Mouse (Mus musculus): Measurements from ENCODE around the gene Naip5. TPM values are rescaled to one million over a fixed set of nuclear protein-coding genes. Genes with fewer than 3 reads are reported as not detected.

The Naip5 gene
- 0.78 and 1.0 TPM in 2 replicates for polyA plus RNA-seq (2012; rRNA removed)

DNA sequence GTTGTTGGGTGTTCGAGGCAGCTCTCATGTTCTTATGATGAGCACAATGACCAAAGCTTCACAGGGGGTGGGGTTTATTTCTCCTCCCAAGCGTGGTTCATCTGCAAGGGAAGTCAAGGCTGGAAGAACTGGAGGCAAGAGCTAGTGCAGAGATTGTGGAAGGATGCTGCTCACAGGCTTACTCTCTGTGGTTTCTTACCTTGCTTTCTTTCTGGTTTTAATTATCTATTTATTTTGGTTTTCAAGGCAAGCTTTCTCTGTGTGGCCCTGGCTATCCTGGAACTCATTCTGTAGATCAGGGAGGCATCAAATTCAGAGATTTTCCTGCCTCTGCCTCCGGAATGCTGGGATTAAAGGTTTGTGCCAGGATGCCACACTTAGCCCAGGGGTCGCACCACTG lies at the start of gene Naip5:
Gene Naip5 (minus strand): TSS at position 101 of the 400 bp plus-strand sequence.

DNA sequence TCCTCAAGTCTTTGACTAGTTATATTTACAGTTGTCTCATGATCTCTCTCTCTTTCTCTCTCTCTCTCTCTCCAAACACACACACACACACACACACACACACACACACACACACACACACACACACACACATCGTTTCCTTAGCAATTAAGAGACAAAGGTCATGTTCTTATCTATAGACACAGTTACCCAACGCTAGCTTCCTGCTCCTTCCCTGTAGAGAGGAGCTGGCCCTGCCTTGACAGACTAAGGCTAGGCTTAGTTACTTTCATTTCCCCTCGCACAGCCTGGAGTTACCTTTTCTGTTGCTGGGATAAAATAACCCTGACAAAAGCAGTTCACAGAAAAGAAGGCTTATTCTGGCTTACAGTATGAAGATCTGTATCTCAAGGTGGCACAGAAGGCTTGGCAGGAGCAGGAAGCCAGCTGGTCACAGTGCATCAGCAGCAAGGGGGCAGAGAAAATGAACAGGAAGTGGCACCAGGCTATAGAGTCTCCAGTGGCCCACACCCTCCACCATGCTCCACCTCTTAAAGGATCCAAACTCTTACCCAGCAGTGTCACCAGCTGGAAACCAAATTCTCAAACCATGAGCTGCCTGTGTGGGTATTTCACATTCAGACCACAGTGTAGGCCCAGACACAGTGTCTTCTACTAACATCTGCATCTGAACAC lies 44.3 kb downstream of the Naip5 start, which contains the start of gene Naip2:
Gene Naip2 (minus strand): TSS at position 434 of the 675 bp plus-strand sequence.

Other genes with a start within 250 kb of the Naip5 start
- 7.6 and 8.0 TPM in 2 replicates for gene Mccc2, start 230.7 kb downstream of the Naip5 start, polyA plus RNA-seq (2012; rRNA removed)
- gene Bdp1, start 142.3 kb downstream of the Naip5 start, polyA plus RNA-seq (2012; rRNA removed), result 6.2 and 7.2 TPM in 2 replicates
- 10.2 and 11.0 TPM in 2 replicates for gene Serf1, start 138.3 kb downstream of the Naip5 start, polyA plus RNA-seq (2012; rRNA removed)
- 27.0 and 30.0 TPM in 2 replicates for gene Smn1, start 121.5 kb downstream of the Naip5 start, polyA plus RNA-seq (2012; rRNA removed)
- gene Naip2, start 44.2 kb downstream of the Naip5 start, polyA plus RNA-seq (2012; rRNA removed), result 1.7 and 2.5 TPM in 2 replicates
- 0.72 and 0.93 TPM in 2 replicates for gene Naip6, start 71.4 kb upstream of the Naip5 start, polyA plus RNA-seq (2012; rRNA removed)
- 0.01 TPM in 1 of 2 replicates, not detected in the other for gene Naip1, start 206.5 kb upstream of the Naip5 start, polyA plus RNA-seq (2012; rRNA removed)
- 28.1 and 30.8 TPM in 2 replicates for gene Gtf2h2, start 246.3 kb upstream of the Naip5 start, polyA plus RNA-seq (2012; rRNA removed)

Data from liver, embryonic 14 days (tissue).